Mouse (Mus musculus): ENCODE results near the gene Lsg1. TPM values are rescaled to one million over a fixed set of nuclear protein-coding genes. Genes with fewer than 3 reads are reported as not detected.

Lsg1 gene
- total and polyA plus RNA-seq, 3 experiments = 58.8 to 84.4 TPM; not detected in 1

- Histone ChIP-seq H3K79me2 (ENCODE audit: control insufficient read depth, insufficient read depth, low read length, poor library complexity) (no peaks in the 10 kb centered on the region), H3K36me3 (ENCODE audit: control insufficient read depth in 1 of 2, insufficient read depth in 2 of 2, low read length in 2 of 2) (0 out of 4 replicates have a peak, but pooled peaks cover 0 to 1% of the 10 kb centered on the region in 2 experiments), H3K4me3 (ENCODE audit: control insufficient read depth in 1 of 2, insufficient read depth in 1 of 2, low read depth in 2 of 2, low read length in 2 of 2) (no peak overlapping the region), H3K27me3 (ENCODE audit: control insufficient read depth in 1 of 2, insufficient read depth in 2 of 2, low read length in 2 of 2) (no peaks in the 10 kb centered on the region), H3K4me1 (ENCODE audit: control insufficient read depth in 1 of 2, insufficient read depth in 2 of 2, low read length in 2 of 2) (peaks cover 4 to 14% of the 10 kb centered on the region in 2 experiments; a peak in 2 of 4 replicates), H3K9ac (ENCODE audit: control insufficient read depth, low read depth, low read length, poor library complexity, severe bottlenecking) (no peak overlapping the region), H3K27ac (ENCODE audit: control insufficient read depth, low read depth, low read length) (no peak overlapping the region; the same call in 1 of the 2 replicates), H3K9me3 (replicated peaks; ENCODE audit: insufficient read depth, low read length) (no peaks in the 10 kb centered on the region)
- no peak for TF ChIP-seq MEF2A (IDR thresholded peaks at IDR 0.05; ENCODE audit: extremely low read depth, insufficient replicate concordance, low read depth, low read length, poor library complexity, severe bottlenecking)
- no peak for TF ChIP-seq MAFK (IDR thresholded peaks at IDR 0.05; ENCODE audit: borderline replicate concordance, low read depth, low read length)
- peak; percentile 73 for TF ChIP-seq BHLHE40 (IDR thresholded peaks at IDR 0.05; ENCODE audit: borderline replicate concordance, low read depth, low read length)
- TF ChIP-seq KAT2A (conservative IDR thresholded peaks at IDR 0.05; ENCODE audit: low read depth, low read length) = no peak
- no peak for TF ChIP-seq USF2 (IDR thresholded peaks at IDR 0.05; ENCODE audit: borderline replicate concordance in 1 of 2, insufficient read depth in 1 of 2, low read depth in 1 of 2, low read length in 2 of 2)
- peak; percentile 34; the same call in 1 of the 2 replicates for TF ChIP-seq USF1 (IDR thresholded peaks at IDR 0.05; ENCODE audit: low read depth, low read length)
- DNase-seq (ENCODE audit: low read depth, low spot score) = no peak
Measured at GRCm38 (mm10) chr16:30552621-30553338, 34.6 kb downstream of the Lsg1 start.

DNA sequence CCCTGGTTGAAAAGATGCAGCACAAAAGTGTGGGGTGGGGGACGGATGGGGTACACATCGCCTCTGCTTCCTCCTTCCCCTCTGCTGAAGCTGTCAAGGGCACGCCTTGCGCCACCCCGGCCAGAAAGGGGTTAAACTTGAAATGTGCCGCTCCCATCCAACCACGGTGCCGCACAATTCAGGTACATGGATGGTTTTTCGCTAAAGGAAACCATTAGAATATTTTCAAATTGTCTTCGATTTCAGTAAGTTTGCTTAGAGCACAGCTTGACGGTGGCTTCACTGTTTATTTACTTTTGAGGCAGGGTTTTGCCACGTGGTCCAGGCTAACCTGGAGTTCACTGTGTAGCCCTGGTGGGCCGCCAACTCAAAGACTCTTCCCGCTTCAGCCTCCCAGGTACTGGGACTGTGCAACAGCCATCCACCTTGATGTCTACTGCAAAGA is 36.6 kb downstream of the Lsg1 start, which contains the start of gene Tmem44:
Gene Tmem44, minus strand, starts transcription at position 95 of the 445 bp plus-strand sequence.
- H3K27ac ChIP-seq (ENCODE audit: control insufficient read depth, low read depth, low read length) = no peak within 1 kb of the TSS
- DNase-seq (ENCODE audit: low read depth, low spot score) = no peak
- H3K9ac ChIP-seq (ENCODE audit: control insufficient read depth, low read depth, low read length, poor library complexity, severe bottlenecking) = peak within 1 kb of the TSS; percentile 76
- H3K4me1 ChIP-seq (ENCODE audit: control insufficient read depth in 1 of 2, insufficient read depth in 2 of 2, low read length in 2 of 2) = peaks cover 4 to 14% of the 10 kb centered on the region in 2 experiments; a peak in 2 of 4 replicates
- peak in 1 of 3 experiments; percentile 14; a peak in 1 of 6 replicates for TF ChIP-seq CTCF (IDR thresholded peaks at IDR 0.05 in 2 of 3, conservative IDR thresholded peaks at IDR 0.05 in 1 of 3; ENCODE audit: control insufficient read depth in 1 of 3, insufficient read depth in 1 of 3, low read depth in 2 of 3, low read length in 3 of 3, poor library complexity in 1 of 3, severe bottlenecking in 1 of 3)
- TF ChIP-seq POLR2AphosphoS5 (IDR thresholded peaks at IDR 0.05; ENCODE audit: borderline replicate concordance, low read depth, low read length) = no peak
- peak; percentile 38; the same call in 1 of the 2 replicates for TF ChIP-seq USF1 (IDR thresholded peaks at IDR 0.05; ENCODE audit: low read depth, low read length)
- TF ChIP-seq TBP (IDR thresholded peaks at IDR 0.05; ENCODE audit: low read depth, low read length) = no peak
- TF ChIP-seq MXI1 (IDR thresholded peaks at IDR 0.05; ENCODE audit: low read depth, low read length) = peak; percentile 44; the same call in 1 of the 2 replicates
- H3K9me3 ChIP-seq (replicated peaks; ENCODE audit: insufficient read depth, low read length) = no peaks in the 10 kb centered on the region
- no peaks in the 10 kb centered on the region for H3K36me3 ChIP-seq (ENCODE audit: control insufficient read depth in 1 of 2, insufficient read depth in 2 of 2, low read length in 2 of 2)
- H3K79me2 ChIP-seq (ENCODE audit: control insufficient read depth, insufficient read depth, low read length, poor library complexity) = no peaks in the 10 kb centered on the region
- no peaks in the 10 kb centered on the region for H3K27me3 ChIP-seq (ENCODE audit: control insufficient read depth in 1 of 2, insufficient read depth in 2 of 2, low read length in 2 of 2)
- H3K4me3 ChIP-seq (ENCODE audit: control insufficient read depth in 1 of 2, insufficient read depth in 1 of 2, low read depth in 2 of 2, low read length in 2 of 2) = peak within 1 kb of the TSS; percentile 70 to 97
